Mouse (Mus musculus) embryonic facial prominence, embryonic 14.5 days (tissue): ENCODE results near the gene Onecut1. TPM values are rescaled to one million over a fixed set of nuclear protein-coding genes. Genes with fewer than 3 reads are reported as not detected.

ENCODE experiments used
- ATAC-seq: fragments of 200-750 bp; cut with Nextera tagmentation; 2 replicates; pipeline ENCODE4 v1.8.0; 2017; ENCODE audit warnings: low read depth, moderate number of reproducible peaks, moderate TSS enrichment
- DNase-seq: peaks from one replicate; pipeline ENCODE4 v3.0.0-alpha.2; 2015; ENCODE audit warnings: low spot score
- H3K27ac ChIP-seq: fragments of 300-500 bp; sonication (generic); replicated peaks from 2 replicates; pipeline ENCODE4 v1.5.1; 2014; ENCODE audit warnings: low read depth, mild to moderate bottlenecking, low read length, moderate library complexity
- H3K27me3 ChIP-seq: fragments of 300-500 bp; sonication (generic); replicated peaks from 2 replicates; pipeline ENCODE4 v1.6.1; 2014; ENCODE audit warnings: low read length; ENCODE audit not compliant: control insufficient read depth, insufficient read depth
- H3K36me3 ChIP-seq: fragments of 300-500 bp; sonication (generic); 2 replicates; pipeline ENCODE4 v1.6.1; 2014; ENCODE audit warnings: low read length, mixed read lengths; ENCODE audit not compliant: control insufficient read depth, insufficient read depth
- H3K4me1 ChIP-seq: fragments of 300-500 bp; sonication (generic); 2 replicates; pipeline ENCODE4 v1.6.1; 2014; ENCODE audit warnings: antibody characterized with exemption, low read length; ENCODE audit not compliant: control insufficient read depth, insufficient read depth
- H3K4me2 ChIP-seq: fragments of 300-500 bp; sonication (generic); 2 replicates; pipeline ENCODE4 v1.6.1; 2014; ENCODE audit warnings: low read depth, mild to moderate bottlenecking, low read length, moderate library complexity, mixed read lengths
- H3K4me3 ChIP-seq: fragments of 300-500 bp; sonication (generic); 2 replicates; pipeline ENCODE4 v1.5.1; 2014; ENCODE audit warnings: low read depth, mild to moderate bottlenecking, low read length
- H3K9ac ChIP-seq: fragments of 300-500 bp; sonication (generic); 2 replicates; pipeline ENCODE4 v1.6.1; 2014; ENCODE audit warnings: low read depth, mild to moderate bottlenecking, low read length, moderate library complexity, mixed read lengths
- H3K9me3 ChIP-seq: fragments of 300-500 bp; sonication (generic); 2 replicates; pipeline ENCODE4 v1.6.1; 2016; ENCODE audit warnings: low read length; ENCODE audit not compliant: control insufficient read depth
- WGBS: fragments of 180-500 bp; shearing (Covaris S2); extraction: QIAGEN DNeasy Blood & Tissue Kit; methylation state at CpG from one replicate; pipeline ENCODE4 v1.1.7; 2014; 5-methylcytosine and 5-hydroxymethylcytosine counted together
- polyA plus RNA-seq: library from polyadenylated mRNA; unstranded; fragments of >200 nt; fragmentation: Nextera tagmentation; extraction: Ambion mirVana; gene quantifications from 2 replicates; pipeline ENCODE4 v1.2.1, GENCODE M21; 2014

Gene Onecut1
- polyA plus RNA-seq, 1 experiment from 2014 or later: 0.31 TPM

GRCm38 (mm10) chr9:74866596-74867313 lies 5.0 kb downstream of the Onecut1 start:
- H3K4me1 ChIP-seq: peaks cover 8% of the 10 kb centered on the region; the same call in 1 of the 2 replicates
- WGBS: 8% methylated on average over 27 of the region's 27 CpGs
- no peaks in the 10 kb centered on the region for H3K36me3 ChIP-seq
- DNase-seq (no peak), ATAC-seq (no peak)
- H3K4me3 ChIP-seq: no peak overlapping the region
- H3K27ac ChIP-seq: no peak overlapping the region
- H3K27me3 ChIP-seq: peaks cover 84% of the 10 kb centered on the region
- H3K9me3 ChIP-seq: no peaks in the 10 kb centered on the region
- no peak overlapping the region for H3K9ac ChIP-seq
- no peak overlapping the region for H3K4me2 ChIP-seq

GRCm38 (mm10) chr9:74867641-74868205 lies 6.0 kb downstream of the Onecut1 start:
- Histone ChIP-seq H3K9ac (no peak overlapping the region), H3K27ac (no peak overlapping the region), H3K9me3 (no peaks in the 10 kb centered on the region), H3K4me2 (no peak overlapping the region), H3K27me3 (peaks cover 79% of the 10 kb centered on the region), H3K36me3 (no peaks in the 10 kb centered on the region), H3K4me1 (peaks cover 3% of the 10 kb centered on the region; the same call in 1 of the 2 replicates), H3K4me3 (no peak overlapping the region)
- 5% methylated on average over 15 of the region's 15 CpGs for WGBS
- ATAC-seq (no peak), DNase-seq (peak; percentile 65)

- 0 out of 2 replicates have a peak, but pooled peaks have one; percentile 44 for ATAC-seq
- peak; percentile 65 for DNase-seq
Observed at GRCm38 (mm10) chr9:74868336-74868950, 6.7 kb downstream of the Onecut1 start.

DNA sequence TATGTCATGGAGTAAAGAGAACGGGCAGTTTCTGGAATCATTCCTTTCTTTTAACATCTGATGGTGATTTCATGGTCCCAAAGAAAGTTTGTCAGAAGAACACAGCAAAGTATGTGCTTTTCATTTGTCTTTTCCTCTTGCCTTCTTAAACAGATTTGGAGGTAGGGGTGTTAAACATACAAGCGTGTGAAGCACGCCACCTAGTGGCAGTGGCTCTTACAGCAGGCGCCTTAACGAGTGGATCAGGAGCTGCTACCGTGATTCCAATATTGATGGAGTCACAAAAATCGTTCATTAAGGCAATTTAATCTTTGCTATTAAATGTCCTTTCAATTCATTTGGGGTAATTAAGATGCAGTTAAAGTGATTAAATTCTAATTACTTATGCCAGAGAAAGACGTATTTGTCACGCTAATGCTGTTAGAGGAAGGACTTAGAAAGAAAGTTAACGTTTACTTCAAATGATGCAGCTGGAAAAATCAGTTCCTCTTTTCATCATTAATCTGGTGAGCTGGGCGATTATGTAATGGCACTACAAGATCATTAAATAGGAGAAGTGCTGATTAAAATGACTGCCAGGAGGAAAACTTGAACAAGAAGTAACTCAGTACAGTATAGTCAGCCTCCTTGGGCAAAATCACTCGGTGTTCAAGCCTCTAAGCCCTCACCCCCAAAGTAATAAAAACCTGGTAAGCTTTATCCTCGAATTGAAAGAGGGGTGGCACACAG lies 9.4 kb downstream of the Onecut1 start:
- WGBS: 22% methylated on average over 13 of the region's 13 CpGs
- DNase-seq (peak; percentile 81), ATAC-seq (no peak)
- no peaks in the 10 kb centered on the region for H3K4me1 ChIP-seq
- no peak overlapping the region for H3K4me3 ChIP-seq
- H3K27ac ChIP-seq: no peak overlapping the region
- H3K9me3 ChIP-seq: no peaks in the 10 kb centered on the region
- H3K9ac ChIP-seq: no peak overlapping the region
- H3K4me2 ChIP-seq: no peak overlapping the region
- peaks cover 50% of the 10 kb centered on the region for H3K27me3 ChIP-seq
- H3K36me3 ChIP-seq: no peaks in the 10 kb centered on the region

More at GRCm38 (mm10) chr9:74868336-74868950, 6.7 kb downstream of the Onecut1 start:
- Histone ChIP-seq H3K36me3 (no peaks in the 10 kb centered on the region), H3K9ac (no peak overlapping the region), H3K27ac (no peak overlapping the region), H3K4me2 (no peak overlapping the region), H3K4me1 (peaks cover under 1% of the 10 kb centered on the region; the same call in 1 of the 2 replicates), H3K27me3 (peaks cover 72% of the 10 kb centered on the region), H3K9me3 (no peaks in the 10 kb centered on the region), H3K4me3 (no peak overlapping the region)
- WGBS: 3% methylated on average over 22 of the region's 22 CpGs

DNA sequence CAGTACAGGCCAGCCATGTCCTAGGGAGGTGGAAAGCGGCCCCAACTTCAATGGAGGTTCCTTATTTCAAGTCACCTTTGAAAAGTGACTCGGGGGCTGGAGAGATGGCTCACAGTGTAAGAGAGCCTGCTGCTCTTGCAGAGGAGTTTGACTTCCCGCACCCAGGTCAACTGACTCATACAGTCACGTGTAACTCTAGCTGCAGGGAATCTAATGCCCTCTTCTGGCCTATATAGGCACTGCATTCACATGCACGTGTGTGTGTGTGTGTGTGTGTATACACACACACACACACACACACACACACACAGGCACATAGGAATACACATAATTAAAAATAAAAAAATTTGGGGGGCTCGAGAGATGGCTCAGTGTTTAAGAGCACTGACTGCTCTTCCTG lies 14.6 kb downstream of the Onecut1 start:
- H3K4me3 ChIP-seq: no peak overlapping the region
- DNase-seq (peak; percentile 37), ATAC-seq (no peak)
- 65% methylated on average over 6 of the region's 6 CpGs for WGBS
- H3K9me3 ChIP-seq: no peaks in the 10 kb centered on the region
- H3K4me1 ChIP-seq: no peaks in the 10 kb centered on the region
- H3K27me3 ChIP-seq: peaks cover 11% of the 10 kb centered on the region; the same call in 1 of the 2 replicates
- no peak overlapping the region for H3K4me2 ChIP-seq
- no peak overlapping the region for H3K27ac ChIP-seq
- H3K9ac ChIP-seq: no peak overlapping the region
- H3K36me3 ChIP-seq: no peaks in the 10 kb centered on the region

DNA sequence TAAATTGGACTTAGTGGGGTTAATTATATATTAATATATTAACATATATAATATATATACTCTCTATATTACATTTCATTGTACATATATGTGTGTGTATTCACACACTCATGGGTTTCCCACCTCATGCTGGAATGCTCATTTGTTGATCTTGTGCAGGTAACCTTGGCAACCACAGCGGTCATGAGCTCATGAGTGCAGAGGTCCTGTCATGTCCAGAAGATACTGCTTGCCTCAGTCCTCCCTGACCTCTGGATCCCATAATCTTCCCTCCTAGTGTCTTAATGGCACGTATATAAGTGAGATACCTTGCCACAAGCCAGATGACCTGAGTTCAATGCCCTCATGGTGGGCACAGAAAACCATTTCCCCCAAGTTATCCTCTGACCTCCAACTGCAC lies 16.0 kb downstream of the Onecut1 start:
- Histone ChIP-seq H3K4me1 (no peaks in the 10 kb centered on the region), H3K27me3 (peaks cover 5% of the 10 kb centered on the region; the same call in 1 of the 2 replicates), H3K36me3 (no peaks in the 10 kb centered on the region), H3K9ac (no peak overlapping the region), H3K9me3 (no peaks in the 10 kb centered on the region), H3K4me2 (no peak overlapping the region), H3K4me3 (no peak overlapping the region), H3K27ac (no peak overlapping the region)
- ATAC-seq (no peak), DNase-seq (no peak)
- 67% methylated on average over 2 of the region's 2 CpGs for WGBS

DNA sequence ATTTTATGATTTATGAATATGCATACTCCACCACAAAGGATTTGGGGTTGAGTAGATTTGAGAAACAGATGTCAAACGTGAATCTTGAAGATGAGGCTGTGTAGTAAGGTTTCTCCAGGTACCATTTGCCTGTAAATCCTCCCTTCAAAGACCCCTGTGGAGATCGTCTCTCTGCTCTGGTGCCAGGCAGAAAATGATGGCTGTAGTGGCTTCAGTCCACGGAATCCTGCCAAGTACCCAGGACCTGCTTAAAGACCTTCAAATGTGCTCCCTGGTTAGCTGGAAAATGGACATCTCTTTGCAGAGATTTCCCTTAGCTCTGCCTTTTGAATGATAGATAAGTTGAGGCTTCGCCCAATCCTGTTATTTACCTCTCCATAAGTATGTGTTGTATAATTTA lies 26.1 kb downstream of the Onecut1 start:
- H3K27me3 ChIP-seq: no peaks in the 10 kb centered on the region
- 72% methylated on average over 4 of the region's 4 CpGs for WGBS
- DNase-seq: no peak
- H3K9ac ChIP-seq: no peak overlapping the region
- H3K4me2 ChIP-seq: no peak overlapping the region
- ATAC-seq: no peak
- no peaks in the 10 kb centered on the region for H3K4me1 ChIP-seq
- H3K36me3 ChIP-seq: no peaks in the 10 kb centered on the region
- H3K27ac ChIP-seq: no peak overlapping the region
- no peak overlapping the region for H3K4me3 ChIP-seq
- no peaks in the 10 kb centered on the region for H3K9me3 ChIP-seq

DNA sequence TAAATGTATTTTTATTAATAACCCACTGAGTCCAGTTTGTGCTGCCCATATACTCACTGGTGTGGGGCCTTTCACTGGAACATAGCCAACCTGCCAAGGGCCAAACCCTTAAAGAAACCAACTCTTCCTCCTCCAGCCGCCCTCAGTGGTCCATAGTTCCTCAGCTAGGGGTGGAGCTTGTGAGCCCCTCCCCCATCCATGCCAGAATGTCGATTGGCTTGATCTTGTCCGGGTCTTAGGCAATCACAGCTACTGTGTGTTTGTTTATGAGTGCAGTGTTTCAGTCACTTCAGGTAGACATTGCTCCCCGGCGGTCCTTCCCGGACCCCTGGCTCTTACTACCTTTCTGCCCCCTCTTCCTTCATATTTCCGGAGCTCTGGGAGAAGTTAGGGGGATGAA lies 35.0 kb downstream of the Onecut1 start:
- no peak for ATAC-seq
- Histone ChIP-seq H3K4me1 (no peaks in the 10 kb centered on the region), H3K9me3 (no peaks in the 10 kb centered on the region), H3K27ac (no peak overlapping the region), H3K27me3 (no peaks in the 10 kb centered on the region), H3K4me3 (no peak overlapping the region), H3K9ac (no peak overlapping the region), H3K4me2 (no peak overlapping the region), H3K36me3 (no peaks in the 10 kb centered on the region)
- no peak for DNase-seq
- 83% methylated on average over 7 of the region's 7 CpGs for WGBS
